Mouse (Mus musculus) urinary bladder, postnatal 10 days (tissue): ENCODE results near the gene Ntm.

Experiments used
- DNase-seq: peaks from one replicate; pipeline ENCODE4 v3.0.0; 2022; ENCODE audit warnings: low spot score

Ntm gene

DNA sequence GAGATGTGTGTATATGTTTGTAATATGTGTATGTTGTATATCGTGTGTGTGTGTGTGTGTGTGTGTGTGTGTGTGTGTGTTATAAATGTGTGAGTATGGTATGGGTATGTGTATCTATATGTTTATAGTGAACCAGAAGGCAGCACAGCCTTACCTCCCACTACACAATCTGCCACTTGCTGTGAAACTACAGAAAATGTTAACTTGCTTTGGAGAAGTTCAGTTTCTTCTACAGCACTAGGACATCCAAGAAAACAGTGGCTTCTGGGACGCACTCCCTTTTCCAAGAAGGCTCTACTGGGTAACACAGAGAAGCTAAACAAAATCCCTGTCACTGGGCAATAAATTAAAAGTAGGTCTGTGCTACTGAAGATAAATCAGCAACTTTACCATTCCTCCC lies 834.5 kb downstream of the Ntm start:
- no peak for DNase-seq

DNA sequence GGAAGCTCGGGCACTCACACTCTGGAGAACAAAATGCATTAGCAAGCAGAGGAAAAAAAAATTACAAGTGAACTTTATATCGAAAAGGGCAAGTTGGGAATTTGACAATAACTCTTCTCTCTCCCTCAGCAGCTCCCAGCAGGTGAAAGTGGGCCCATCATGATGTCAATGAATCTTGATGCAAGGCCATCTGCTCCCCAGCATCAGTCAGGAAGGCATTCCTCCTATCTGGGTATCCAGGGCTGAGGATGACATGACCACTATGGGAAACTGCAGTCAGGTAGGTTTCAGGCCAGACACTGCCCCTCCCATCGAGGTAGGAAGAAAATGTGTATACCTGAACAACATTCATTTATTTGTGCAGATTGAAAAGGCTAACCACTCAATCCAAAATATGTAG lies 838.5 kb downstream of the Ntm start:
- no peak for DNase-seq

DNA sequence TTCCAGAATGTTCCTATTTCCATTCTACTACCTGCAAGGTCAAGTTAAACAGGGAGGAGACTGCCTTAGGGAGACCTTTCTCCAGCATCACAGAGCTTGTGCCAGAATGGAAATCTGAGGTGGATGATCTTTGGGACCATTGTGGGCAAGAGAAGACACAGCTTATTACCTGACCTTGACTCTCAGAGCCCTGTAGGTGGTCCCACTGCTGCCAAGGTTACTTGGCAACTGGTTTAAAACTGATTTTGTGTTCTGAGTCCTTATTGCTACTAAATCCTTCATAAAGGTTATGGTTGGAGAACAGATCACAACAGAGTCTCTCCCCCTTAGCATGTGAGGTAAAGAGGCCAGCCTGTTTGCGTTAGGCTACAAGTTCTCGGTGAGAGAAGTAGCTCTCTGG lies 839.1 kb downstream of the Ntm start:
- DNase-seq, result no peak

DNA sequence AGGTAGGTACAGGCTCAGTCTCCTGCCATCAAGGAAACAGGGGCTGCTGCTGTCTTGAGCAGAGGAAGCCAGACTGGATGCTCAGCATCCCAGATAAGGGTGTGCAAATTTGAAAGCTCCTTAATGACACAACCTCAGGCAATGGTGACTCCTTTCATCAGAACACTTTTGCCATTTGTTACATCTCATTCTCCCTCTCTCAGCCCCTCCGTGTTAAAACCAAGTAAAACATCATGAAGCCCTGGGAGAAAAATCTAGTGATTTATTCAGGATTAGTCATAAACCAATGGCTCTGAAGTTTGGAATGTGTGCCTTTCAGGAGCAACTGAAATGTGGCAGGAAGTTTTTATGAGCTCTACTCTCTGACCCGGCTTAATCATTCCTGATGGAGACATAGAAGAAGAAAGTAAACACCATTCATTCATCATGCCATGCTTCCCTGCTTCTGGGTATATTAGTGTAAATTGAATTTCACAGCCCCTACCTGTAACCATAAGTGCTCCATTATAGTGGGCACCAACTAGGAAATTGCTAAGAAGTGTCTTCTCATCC lies 845.3 kb downstream of the Ntm start:
- no peak for DNase-seq

DNA sequence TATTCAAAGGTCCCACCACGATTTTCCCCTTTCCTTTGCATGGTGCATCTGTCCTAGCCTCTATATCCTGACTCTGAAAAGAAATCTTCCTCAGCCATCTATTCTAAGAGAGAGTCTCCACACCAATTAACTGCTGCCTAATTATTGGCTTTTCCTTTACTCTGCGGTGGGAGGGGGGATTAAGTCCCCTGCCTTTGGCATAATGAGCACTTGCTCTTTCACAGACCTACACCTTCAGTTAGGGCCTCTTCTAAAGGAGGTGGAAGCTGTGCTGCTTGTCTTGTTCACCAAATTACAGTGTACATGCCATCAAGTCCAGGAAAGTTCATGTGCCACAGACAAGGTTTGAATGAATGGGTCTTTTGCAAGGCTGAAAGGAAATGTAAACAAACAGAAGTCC lies 847.6 kb downstream of the Ntm start:
- DNase-seq, result no peak

DNA sequence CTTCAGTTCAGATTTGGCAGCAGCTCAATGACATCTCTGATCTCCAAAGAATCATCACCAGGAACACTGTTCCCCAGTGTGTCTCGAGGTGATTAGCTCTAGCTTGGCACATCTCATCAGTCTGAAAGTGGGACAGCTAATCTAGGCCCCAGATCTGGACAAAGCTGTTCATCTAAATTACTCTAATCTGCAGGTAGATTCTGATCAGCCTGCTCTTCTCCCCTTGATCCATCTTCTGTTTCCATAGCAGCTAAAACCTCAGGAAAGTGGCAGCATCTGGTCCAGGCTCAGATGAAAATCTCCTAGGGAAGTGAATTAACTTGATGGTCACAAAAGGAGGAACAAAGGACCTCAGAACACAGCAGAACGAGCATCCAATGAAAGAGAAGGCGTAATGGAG lies 856.2 kb downstream of the Ntm start:
- no peak for DNase-seq

DNA sequence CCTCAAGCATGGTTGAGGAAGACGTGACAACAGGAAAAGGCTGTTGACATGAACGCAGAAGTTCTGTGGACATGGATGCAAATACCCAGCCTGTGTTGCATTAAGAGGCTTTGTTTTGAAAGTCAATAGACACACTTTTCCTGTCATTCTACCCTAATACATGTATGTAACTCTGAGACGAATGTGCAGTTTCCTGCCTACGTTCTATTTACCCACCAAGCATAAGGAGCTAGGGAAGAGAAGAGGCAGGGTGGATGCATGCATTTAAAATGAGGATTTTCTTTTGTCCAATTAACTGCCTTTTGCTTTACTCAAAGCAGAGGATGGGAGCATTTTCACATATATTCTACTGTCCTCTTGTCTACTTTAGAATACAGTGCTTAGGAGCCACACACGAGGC lies 858.5 kb downstream of the Ntm start:
- DNase-seq, result no peak

DNA sequence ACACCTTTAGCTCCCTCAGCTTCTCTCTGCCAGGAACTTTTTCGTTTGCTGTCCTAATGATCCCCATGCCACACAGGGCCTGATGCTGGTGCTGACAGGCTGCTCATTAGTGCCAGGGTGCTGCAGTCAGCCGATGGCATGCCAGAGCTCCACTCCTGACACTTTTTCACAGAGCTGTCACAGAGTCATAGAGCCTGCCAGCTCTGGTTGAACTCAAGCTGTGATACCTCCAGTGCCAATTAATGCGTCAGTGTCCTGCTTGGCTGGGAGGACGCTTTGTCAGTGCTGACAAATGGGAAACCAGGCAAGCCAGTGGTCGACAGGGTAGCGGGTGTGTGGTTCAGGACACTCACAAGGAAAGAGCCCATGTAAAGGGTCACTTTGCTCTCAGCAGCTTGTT lies 858.9 kb downstream of the Ntm start:
- no peak for DNase-seq

DNA sequence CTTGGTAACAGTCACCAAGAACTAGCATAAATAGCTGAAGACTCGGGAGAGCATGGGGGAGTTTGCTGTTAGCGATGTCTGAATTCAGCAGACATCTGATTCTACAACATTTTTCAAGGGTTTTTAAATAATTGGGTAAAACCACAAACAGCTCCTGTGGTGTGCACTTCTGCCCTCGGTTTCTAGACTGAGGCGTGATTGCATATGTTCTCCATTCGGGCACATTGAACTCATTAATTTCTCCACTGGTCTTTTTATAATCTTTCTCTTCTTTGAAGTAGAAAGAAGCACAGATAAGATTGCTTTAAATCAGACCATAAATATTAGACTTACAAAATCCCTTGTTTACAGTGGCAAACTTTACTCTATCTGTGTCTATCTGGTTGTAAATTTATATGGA lies 862.3 kb downstream of the Ntm start:
- no peak for DNase-seq

DNA sequence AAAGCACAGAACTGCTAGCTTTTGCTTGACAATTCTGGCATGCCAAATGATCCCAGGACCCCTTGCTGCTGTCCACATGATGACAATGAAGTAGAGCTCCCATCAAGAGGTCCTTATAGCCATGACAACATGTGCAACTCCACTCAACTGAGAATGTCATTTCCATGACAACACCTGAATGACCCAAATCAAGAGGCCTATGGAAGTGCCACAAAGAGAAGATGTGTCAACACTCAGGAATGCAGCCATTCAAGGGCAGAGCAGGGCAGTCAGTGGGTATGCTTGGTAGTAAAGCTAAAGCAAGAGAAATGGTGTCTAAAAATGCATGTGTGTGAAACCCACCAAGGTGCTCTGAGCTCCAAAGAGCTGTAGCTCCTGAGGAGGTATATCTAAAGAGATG lies 870.5 kb downstream of the Ntm start:
- no peak for DNase-seq

DNA sequence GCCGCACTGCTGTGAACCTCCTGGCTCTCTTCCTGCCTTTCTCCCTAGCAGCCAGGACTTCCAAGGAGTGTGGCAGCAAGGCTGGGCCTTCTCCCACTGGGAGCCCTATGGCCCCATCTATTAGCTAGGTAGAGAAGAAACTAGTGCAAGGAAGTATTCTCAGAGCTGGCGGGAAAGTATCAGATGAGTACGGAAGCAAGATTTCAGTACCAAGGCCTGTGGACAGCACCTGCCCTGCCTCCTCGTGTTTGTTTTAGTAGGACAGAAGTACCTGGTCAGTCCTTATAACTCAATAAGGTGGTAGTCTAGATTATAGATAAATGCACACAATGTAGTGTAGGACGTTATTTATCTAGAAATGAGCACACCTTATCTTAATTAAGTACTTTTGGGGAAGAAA lies 874.3 kb downstream of the Ntm start:
- DNase-seq, result no peak

DNA sequence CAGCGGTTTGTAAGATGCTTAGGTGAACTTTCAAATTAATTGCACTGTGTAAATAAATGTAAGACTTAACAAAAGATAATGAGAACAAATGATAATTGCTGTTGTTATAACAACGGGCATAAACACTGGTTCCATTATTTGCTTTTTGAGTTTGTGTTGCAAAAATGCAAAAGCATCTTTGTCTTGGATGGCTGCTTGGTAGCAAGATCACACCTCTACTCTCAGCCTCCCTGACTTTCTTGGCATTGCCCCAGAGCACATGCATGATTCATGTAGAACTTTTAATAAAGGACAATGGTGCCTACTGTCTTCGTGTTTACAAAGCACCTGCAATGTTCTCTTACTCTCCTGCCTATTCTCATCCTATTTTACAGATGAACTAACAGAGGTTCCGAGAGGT lies 875.3 kb downstream of the Ntm start:
- DNase-seq, result no peak

DNA sequence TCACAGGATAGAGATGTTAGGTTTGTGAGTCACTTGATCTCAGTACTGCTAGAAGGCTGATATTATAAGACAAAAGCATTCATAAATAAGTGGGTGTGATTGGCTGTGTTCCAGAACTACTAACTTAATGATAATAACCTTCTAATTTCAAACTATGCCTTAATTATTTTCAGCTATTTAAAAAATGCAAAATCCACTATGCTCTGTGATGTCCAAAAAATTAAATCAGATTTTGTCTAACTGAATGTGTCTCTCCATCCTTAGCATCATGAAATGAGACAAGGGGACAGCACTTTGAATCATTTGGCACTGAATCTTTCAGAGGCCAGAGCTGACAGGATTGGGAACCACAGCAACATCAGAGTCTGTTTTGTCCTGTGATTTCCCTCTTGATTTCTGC lies 875.8 kb downstream of the Ntm start:
- no peak for DNase-seq

DNA sequence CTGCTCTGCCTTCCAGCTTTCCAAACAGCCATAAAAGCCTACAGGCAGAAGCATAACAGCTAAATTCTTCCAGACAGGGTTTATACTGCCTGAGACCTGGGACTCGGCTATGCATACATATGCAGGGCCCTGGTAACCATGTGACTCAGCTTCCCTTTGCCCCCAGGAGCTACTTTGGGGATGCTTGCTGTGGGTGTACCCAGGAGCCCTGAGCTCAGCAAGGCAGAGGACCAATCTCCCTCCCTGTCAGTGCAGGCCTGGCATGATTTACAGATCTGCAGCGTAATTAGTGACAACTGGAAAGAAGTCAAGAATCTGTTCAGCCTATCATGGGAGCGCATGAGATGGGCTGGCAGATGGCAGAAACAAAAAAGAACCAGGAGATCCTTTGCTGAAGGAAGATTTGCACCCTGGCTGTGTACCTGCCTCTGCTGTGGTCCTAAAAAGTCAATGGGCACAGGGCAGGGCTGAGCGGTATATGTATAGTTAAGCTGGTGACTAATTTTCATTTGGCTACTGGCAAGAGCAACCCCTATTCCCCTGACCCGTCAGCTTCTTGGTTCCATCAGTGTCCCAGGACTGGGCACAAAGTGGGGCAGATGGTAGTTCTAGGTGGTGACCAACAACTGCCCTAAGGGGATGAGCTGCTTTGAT lies 886.9 kb downstream of the Ntm start:
- no peak for DNase-seq

DNA sequence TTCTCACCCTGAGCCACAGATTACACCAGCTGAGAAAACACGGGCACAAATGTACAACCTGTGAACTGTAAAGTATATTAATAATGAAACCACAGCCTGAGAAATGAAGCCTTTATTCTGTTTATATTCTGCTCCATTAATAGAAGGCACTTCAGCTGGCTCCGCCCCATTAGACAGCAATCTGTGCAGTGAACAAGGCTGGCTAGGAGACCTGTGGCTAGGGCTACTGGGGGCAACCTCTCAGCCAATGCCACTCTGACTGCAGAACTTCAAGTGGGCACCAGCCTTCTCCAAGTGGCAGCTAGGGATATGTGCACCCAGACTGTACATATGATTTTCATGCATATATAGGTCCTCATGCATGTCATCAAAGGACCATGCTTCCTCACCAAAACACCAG lies 887.7 kb downstream of the Ntm start:
- DNase-seq, result no peak

DNA sequence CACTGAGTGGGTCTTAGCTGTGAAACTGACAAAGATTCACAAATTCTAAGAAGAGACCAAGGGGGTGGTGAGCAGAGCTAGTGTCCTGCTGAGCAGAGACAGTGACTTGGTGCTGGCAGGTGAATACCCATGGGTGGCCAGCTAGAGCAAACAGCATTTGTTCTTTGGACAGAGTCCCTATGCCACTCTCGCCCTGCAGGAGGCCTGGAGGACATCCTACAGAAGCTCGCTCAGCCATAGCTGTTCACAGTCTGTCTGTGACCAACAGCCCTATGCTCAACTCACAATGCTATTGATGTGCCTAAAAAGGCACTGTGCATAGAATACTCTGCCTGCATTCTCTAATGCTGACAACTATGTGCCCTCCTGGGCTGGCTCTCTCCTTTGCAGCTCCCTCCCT lies 888.4 kb downstream of the Ntm start:
- no peak for DNase-seq

DNA sequence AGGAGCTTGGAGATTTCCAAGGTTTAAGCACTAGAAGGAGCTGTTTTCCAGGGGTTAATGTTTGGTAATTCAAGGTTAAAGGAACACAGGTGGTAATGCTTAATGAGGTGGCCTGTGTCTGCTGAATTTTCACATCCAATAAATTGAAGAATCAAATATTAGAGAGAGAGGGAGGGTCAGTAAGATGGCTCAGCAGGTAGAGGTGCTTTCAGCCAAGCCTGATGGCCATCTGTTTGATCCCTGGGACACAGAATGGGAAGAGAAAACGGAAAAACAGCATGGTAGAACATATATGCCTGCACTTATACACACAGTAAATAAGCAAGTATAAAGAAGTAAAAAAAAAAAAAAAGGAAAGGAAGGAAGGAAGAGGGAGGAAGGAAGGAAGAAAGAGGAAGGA lies 890.9 kb downstream of the Ntm start:
- DNase-seq, result no peak

DNA sequence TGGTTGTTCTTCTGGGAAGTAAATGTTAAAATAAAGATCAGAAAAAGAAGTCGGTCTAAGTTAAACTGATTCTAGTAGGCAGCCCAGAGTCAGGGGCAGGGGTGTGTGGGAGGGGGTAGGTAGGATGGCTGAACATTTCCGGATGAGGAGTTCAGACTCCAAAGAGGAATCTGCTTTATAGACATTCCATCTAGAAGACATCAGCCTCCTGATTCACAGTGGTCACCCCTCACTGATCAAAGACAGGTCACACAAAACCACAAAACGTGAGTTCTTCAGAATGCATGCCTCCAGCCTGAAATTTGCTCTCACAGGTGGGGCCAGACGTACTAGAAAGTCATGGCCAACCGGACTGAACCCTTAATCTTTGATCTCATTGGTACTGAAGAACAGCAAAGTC lies 895.4 kb downstream of the Ntm start:
- DNase-seq, result no peak

DNA sequence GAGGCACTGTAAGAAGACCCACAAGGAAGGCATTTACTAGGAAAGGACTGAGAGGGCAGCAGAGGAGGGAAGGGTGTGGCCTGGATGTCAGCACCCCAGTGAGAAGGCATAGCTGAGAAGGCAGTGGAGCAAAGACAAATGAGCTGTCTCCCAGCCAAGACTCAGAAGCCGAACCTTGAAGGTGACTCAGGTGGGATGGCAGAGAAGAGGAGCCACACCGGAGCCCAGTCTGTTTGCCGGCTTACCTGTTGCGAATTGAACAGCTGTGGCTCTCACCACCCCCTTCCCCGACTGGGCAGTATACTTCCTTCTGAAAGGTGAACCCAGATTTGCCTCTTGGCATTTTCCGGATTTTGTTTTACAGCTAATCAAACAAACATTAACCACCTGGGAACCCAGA lies 902.6 kb downstream of the Ntm start:
- DNase-seq, result no peak

DNA sequence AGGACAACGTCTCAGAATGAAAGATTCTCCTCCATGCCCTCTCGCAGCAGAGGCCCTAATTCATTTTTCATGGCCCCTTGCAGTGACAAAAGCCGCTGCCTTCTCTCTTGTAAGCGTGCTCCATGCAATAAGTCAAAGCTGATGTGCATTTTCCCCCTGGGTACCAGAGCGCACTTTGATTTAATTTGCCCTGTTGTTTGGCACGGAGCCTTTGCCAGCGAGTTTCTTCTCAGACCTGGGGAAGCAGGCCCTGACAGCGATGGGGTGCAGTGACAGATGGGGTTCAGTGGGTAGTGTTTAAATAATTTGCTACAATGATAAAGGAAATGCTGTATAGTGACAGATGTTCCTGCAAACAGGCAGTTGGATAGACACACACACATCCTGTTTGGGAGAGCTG lies 904.1 kb downstream of the Ntm start:
- DNase-seq, result no peak

DNA sequence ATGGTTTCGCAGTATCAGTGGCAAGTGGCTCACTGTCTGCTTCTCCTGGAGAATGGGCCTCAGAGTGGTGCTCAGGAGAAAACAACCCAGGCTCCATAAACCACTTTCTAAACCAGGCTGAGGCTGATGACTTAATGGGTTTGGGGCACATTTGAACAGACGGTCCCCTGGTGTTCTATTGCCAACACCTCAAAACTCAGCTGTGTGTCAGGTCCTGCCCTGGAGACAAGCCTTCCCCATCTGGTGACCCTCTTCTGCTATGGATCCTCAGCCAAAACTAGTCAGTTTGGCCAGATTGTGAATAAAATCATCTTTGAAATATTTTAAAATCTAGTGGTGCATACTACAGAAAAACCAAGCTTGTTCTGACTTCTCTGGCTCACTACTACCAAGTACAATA lies 907.3 kb downstream of the Ntm start:
- no peak for DNase-seq

DNA sequence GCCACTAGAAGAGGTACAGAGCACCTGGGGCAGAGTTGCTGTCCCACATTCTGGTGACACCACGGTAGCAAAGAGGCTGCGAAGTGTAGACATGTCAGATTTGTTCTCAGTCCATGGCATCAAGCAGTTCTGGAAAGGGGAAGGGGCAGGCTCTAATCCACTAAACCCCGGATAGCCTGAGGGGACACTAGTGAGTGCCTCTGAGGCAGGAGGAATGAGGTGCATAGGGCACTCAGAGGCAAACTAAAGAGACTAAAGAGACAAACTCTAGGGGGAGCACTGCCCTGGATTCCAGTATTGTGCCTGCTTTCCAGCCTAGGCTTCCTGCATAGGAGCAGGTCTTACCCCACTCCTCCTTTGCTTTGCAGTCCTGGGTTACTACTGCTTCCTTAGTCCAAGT lies 926.5 kb downstream of the Ntm start:
- no peak for DNase-seq

DNA sequence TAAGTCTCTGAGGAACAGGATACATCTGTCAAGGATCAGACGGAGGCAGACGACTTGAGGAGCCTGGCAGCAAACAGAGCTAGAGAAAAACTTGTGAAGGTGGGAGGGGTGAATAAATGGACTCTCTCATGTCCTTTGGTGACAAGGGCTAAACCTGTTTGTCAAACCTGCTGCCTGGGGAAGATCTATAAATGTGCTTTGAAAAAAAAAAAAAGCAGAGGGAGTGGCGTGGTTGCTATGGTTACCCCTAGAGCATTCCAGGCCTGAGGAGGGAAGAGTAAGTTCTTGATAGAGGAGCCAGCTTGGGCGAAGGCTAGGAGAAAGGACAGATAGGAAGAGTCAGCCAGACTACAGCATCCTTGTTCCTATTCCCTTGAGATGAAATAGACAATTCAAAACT lies 926.9 kb downstream of the Ntm start:
- DNase-seq, result no peak

DNA sequence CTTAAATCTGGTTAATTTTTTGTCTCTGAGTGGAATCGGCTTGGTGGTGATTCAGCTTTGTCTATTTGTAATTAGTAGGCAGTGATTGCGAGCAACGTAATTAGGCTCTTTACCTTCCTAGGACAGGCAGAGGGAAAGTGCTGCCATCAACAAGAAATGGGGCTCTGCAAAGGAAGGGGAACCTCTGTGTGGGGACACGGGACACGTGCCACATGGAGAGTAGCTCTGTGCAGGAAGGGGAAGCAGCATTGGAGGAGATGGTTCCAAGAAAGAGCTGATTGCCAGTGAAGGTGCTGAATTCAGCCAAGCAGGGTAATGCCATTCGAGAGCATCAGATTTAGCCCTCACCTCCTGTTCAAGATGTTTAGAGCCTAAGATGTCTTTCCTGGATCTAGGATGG lies 936.5 kb downstream of the Ntm start:
- DNase-seq, result no peak

DNA sequence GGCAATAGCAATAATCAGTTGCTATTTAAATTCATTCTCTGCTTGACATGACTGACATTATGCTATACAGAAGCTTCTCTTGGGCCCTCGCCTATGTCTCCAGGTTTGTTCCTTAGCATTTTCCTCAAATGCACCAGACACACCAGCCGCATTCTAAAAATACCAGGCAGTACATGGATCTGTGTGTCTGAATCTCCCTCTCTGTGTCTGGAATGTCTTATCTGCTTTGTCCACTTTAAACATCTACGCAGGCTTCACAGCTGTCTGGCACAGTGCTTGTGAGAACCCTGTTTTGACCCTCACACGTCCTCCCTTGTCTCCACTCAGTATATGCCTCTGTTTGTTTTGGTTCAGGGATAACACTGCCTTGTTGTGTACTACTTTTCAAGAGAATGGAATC lies 937.3 kb downstream of the Ntm start:
- DNase-seq, result no peak
